Mouse (Mus musculus): ENCODE data around the gene Gm21987.

- TF ChIP-seq CTCF (IDR thresholded peaks at IDR 0.05; ENCODE audit: low read depth) (no peak), EP300 (IDR thresholded peaks at IDR 0.05; ENCODE audit: low read depth) (no peak)
Observed at GRCm38 (mm10) chr16:38403639-38404038, 56.8 kb downstream of the Gm21987 start.
